ENCODE assay signal across 10 mouse cellular contexts in the genomic region with DNA sequence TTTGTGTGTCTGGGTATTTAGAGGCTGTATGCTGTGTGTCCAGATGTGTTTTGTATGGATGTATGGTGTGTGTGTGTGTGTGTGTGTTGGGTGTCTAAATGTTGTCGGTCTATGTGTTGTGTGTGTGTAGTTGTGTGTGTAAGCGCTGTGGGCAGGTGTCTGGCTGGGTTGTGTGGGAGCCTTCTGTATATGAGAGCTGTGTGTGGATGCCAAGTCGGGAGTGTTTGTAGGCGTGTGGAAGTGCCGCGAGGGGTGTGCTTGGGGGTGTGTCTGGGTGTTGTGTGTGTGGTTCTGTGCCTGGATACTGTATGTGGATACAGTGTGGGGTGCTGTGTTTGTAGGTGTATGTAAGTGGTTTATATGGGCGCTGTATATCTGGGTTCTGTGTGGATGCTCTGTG. TPM values are rescaled to one million over a fixed set of nuclear protein-coding genes. Genes with fewer than 3 reads are reported as not detected.
A peak's percentile ranks its signal among the peaks of the same experiment; 100 is the strongest.
DNase-seq lines count a peak whose midpoint lies in the region; ATAC-seq and TF ChIP-seq lines count a peak whose summit lies in the region.
"Had no signal": no experiment of that assay in that cellular context is flagged by ENCODE, and none has a peak within 500 bp of the region (broad histone marks: within the 10 kb centered on the region; RNA-seq: fewer than 3 reads in every experiment).

No protein-coding gene starts in this region.

- H3K27me3 ChIP-seq in kidney, embryonic 15.5 days = peaks cover 88% of the 10 kb centered on the region
- peaks cover 49% of the 10 kb centered on the region for H3K27me3 ChIP-seq in forebrain, embryonic 16.5 days (replicated peaks; ENCODE audit: control insufficient read depth, insufficient read depth, low read length)
- peaks cover 98% of the 10 kb centered on the region for H3K27me3 ChIP-seq in liver, embryonic 12.5 days (replicated peaks)
- H3K27me3 ChIP-seq in heart, adult 2 months (ENCODE audit: control insufficient read depth, insufficient read depth, low read length) = peaks cover 17% of the 10 kb centered on the region

- peak overlapping the region; percentile 65 for H3K4me2 ChIP-seq in kidney, embryonic 15.5 days
- H3K4me2 ChIP-seq in forebrain, embryonic 16.5 days (ENCODE audit: low read length) = peak overlapping the region; percentile 50
- H3K4me2 ChIP-seq in liver, embryonic 12.5 days = no peak overlapping the region

- H3K36me3 ChIP-seq in kidney, embryonic 15.5 days = no peaks in the 10 kb centered on the region
- H3K36me3 ChIP-seq in forebrain, embryonic 16.5 days (ENCODE audit: control insufficient read depth, insufficient read depth) = no peaks in the 10 kb centered on the region
- no peaks in the 10 kb centered on the region for H3K36me3 ChIP-seq in liver, embryonic 12.5 days
- H3K36me3 ChIP-seq in heart, adult 2 months (ENCODE audit: control insufficient read depth, insufficient read depth, low read length) = no peaks in the 10 kb centered on the region

- H3K4me1 ChIP-seq in kidney, embryonic 15.5 days = peaks cover 41% of the 10 kb centered on the region
- no peaks in the 10 kb centered on the region for H3K4me1 ChIP-seq in cortical plate, adult 2 months (ENCODE audit: control insufficient read depth, insufficient read depth, low read length)
- peaks cover 16% of the 10 kb centered on the region for H3K4me1 ChIP-seq in forebrain, embryonic 16.5 days (replicated peaks; ENCODE audit: control insufficient read depth, insufficient read depth, low read length)
- peaks cover 25% of the 10 kb centered on the region; the same call in 1 of the 2 replicates for H3K4me1 ChIP-seq in liver, embryonic 12.5 days
- no peaks in the 10 kb centered on the region for H3K4me1 ChIP-seq in heart, adult 2 months (ENCODE audit: control insufficient read depth, insufficient read depth, low read length)

- TF ChIP-seq POLR2A in cortical plate, adult 2 months (IDR thresholded peaks at IDR 0.05; ENCODE audit: extremely low read depth, insufficient read depth, low read length) = no peak
- TF ChIP-seq POLR2A in heart, adult 2 months (IDR thresholded peaks at IDR 0.05; ENCODE audit: insufficient read depth, low read depth, low read length) = no peak

- no peak for DNase-seq in kidney, postnatal 36 days
- no peak for DNase-seq in heart, adult 2 months
- no peak for DNase-seq in cerebellum, adult 8-10 months
- DNase-seq: thymus, adult 2 months had no signal

- peak overlapping the region; percentile 37 for H3K4me3 ChIP-seq in kidney, embryonic 15.5 days (replicated peaks)
- H3K4me3 ChIP-seq in cortical plate, adult 2 months (ENCODE audit: insufficient read depth, low read length) = peak overlapping the region; percentile 48
- H3K4me3 ChIP-seq in forebrain, embryonic 16.5 days (replicated peaks; ENCODE audit: low read length) = peak overlapping the region; percentile 30
- H3K4me3 ChIP-seq in liver, embryonic 12.5 days = peak overlapping the region; percentile 3; the same call in 1 of the 2 replicates
- no peak overlapping the region for H3K4me3 ChIP-seq in heart, adult 2 months

- TF ChIP-seq EP300 in heart, adult 2 months (IDR thresholded peaks at IDR 0.05; ENCODE audit: insufficient read depth, low read depth, low read length) = no peak

- H3K79me2 ChIP-seq in heart, adult 2 months (replicated peaks; ENCODE audit: control insufficient read depth, insufficient read depth, low read length) = no peaks in the 10 kb centered on the region

- 26% methylated on average over 7 of the region's 7 CpGs for WGBS in kidney, embryonic 15.5 days
- WGBS in forebrain, embryonic 16.5 days = 29% methylated on average over 7 of the region's 7 CpGs
- WGBS in liver, embryonic 12.5 days (ENCODE audit: insufficient replicate concordance) = 27% methylated on average over 7 of the region's 7 CpGs
- WGBS in heart, adult 2 months = 29% methylated on average over 7 of the region's 7 CpGs

- H3K27ac ChIP-seq in kidney, embryonic 15.5 days = no peak overlapping the region
- H3K27ac ChIP-seq in cortical plate, adult 2 months (ENCODE audit: insufficient read depth, low read length) = no peak overlapping the region
- H3K27ac ChIP-seq in forebrain, embryonic 16.5 days (ENCODE audit: low read length) = no peak overlapping the region
- no peak overlapping the region for H3K27ac ChIP-seq in liver, embryonic 12.5 days
- H3K27ac ChIP-seq in heart, adult 2 months = no peak overlapping the region

- H3K9me3 ChIP-seq in kidney, embryonic 15.5 days (replicated peaks) = no peaks in the 10 kb centered on the region
- no peaks in the 10 kb centered on the region for H3K9me3 ChIP-seq in forebrain, embryonic 16.5 days (ENCODE audit: control insufficient read depth, low read length)
- H3K9me3 ChIP-seq in liver, embryonic 12.5 days (replicated peaks) = no peaks in the 10 kb centered on the region

- H3K9ac ChIP-seq in kidney, embryonic 15.5 days = no peak overlapping the region
- H3K9ac ChIP-seq in forebrain, embryonic 16.5 days (replicated peaks; ENCODE audit: low read depth, low read length) = no peak overlapping the region
- H3K9ac ChIP-seq in liver, embryonic 12.5 days = no peak overlapping the region
- H3K9ac ChIP-seq in heart, adult 2 months (ENCODE audit: low read depth, low read length) = no peak overlapping the region

- intact Hi-C loops in heart, adult 2 months (cut with DNase I) = no loop called here

- no peak for ATAC-seq in kidney, embryonic 15.5 days (replicated peaks; ENCODE audit: low FRiP score)
- no peak for ATAC-seq in forebrain, embryonic 16.5 days
- 0 out of 2 replicates have a peak, but pooled peaks have one; percentile 5 for ATAC-seq in liver, embryonic 12.5 days
- no peak for ATAC-seq in megakaryocyte, adult 5-6 weeks (ENCODE audit: poor library complexity, severe bottlenecking)

- TF ChIP-seq CTCF in cortical plate, adult 2 months (IDR thresholded peaks at IDR 0.05; ENCODE audit: extremely low read depth, insufficient read depth, low read length) = no peak
- TF ChIP-seq CTCF in heart, adult 2 months (IDR thresholded peaks at IDR 0.05) = no peak

RNA-seq across cellular contexts. Expression of a gene that starts 1.1 kb away (rescaled TPM):
- 0.67 and 0.70 TPM in 2 replicates for polyA plus RNA-seq in kidney, embryonic 15.5 days (2015; fragmentation: Nextera tagmentation; extraction: Ambion mirVana)
- polyA plus RNA-seq in cortical plate, adult 2 months (2012; rRNA removed) = 36.3 and 40.3 TPM in 2 replicates
- polyA plus RNA-seq in forebrain, embryonic 16.5 days (2015; fragmentation: Nextera tagmentation; extraction: Ambion mirVana) = 2.2 and 4.5 TPM in 2 replicates
- polyA plus RNA-seq in liver, embryonic 12.5 days (2016; fragmentation: Nextera tagmentation; extraction: Ambion mirVana) = 0.06 and 0.10 TPM in 2 replicates
- total RNA-seq in megakaryocyte, adult 5-6 weeks (2015) = not detected in 2 replicates
- not detected in 2 replicates for total RNA-seq in megakaryocyte, adult 5-6 weeks (2017)
- under 1 TPM; 0.50 to 0.63 TPM for total RNA-seq in heart, adult 2 months (2021)
- 2.0 and 2.7 TPM in 2 replicates for polyA plus RNA-seq in heart, adult 2 months (2012; rRNA removed)
- total RNA-seq: CH12.LX had no signal

RNA-seq across cellular contexts. Expression of a gene that starts 9.1 kb away (rescaled TPM):
- 3.6 and 5.2 TPM in 2 replicates for polyA plus RNA-seq in kidney, embryonic 15.5 days (2015; fragmentation: Nextera tagmentation; extraction: Ambion mirVana)
- 7.9 and 9.4 TPM in 2 replicates for polyA plus RNA-seq in cortical plate, adult 2 months (2012; rRNA removed)
- 0.51 and 0.66 TPM in 2 replicates for polyA plus RNA-seq in forebrain, embryonic 16.5 days (2015; fragmentation: Nextera tagmentation; extraction: Ambion mirVana)
- 2.4 and 2.9 TPM in 2 replicates for polyA plus RNA-seq in liver, embryonic 12.5 days (2016; fragmentation: Nextera tagmentation; extraction: Ambion mirVana)
- 0.07 TPM in 1 of 2 replicates, not detected in the other for total RNA-seq in megakaryocyte, adult 5-6 weeks (2015)
- not detected in 2 replicates for total RNA-seq in megakaryocyte, adult 5-6 weeks (2017)
- total RNA-seq in heart, adult 2 months (2021) = 10 to 100 TPM; 71.9 to 84.5 TPM
- 80.9 and 85.2 TPM in 2 replicates for polyA plus RNA-seq in heart, adult 2 months (2012; rRNA removed)

RNA-seq across cellular contexts. Expression of a gene that starts 27.6 kb away (rescaled TPM):
- 8.4 and 10.5 TPM in 2 replicates for polyA plus RNA-seq in kidney, embryonic 15.5 days (2015; fragmentation: Nextera tagmentation; extraction: Ambion mirVana)
- 5.7 and 6.3 TPM in 2 replicates for polyA plus RNA-seq in cortical plate, adult 2 months (2012; rRNA removed)
- 2.2 and 3.2 TPM in 2 replicates for polyA plus RNA-seq in forebrain, embryonic 16.5 days (2015; fragmentation: Nextera tagmentation; extraction: Ambion mirVana)
- 61.4 and 61.6 TPM in 2 replicates for polyA plus RNA-seq in liver, embryonic 12.5 days (2016; fragmentation: Nextera tagmentation; extraction: Ambion mirVana)
- total RNA-seq in megakaryocyte, adult 5-6 weeks (2015) = 0.16 and 0.96 TPM in 2 replicates
- total RNA-seq in megakaryocyte, adult 5-6 weeks (2017) = 0.37 TPM in 1 of 2 replicates, not detected in the other
- total RNA-seq in heart, adult 2 months (2021) = 1 to 10 TPM; 2.8 to 3.6 TPM
- 2.9 and 4.1 TPM in 2 replicates for polyA plus RNA-seq in heart, adult 2 months (2012; rRNA removed)

RNA-seq across cellular contexts. Expression of a gene that starts 28.0 kb away (rescaled TPM):
- polyA plus RNA-seq in kidney, embryonic 15.5 days (2015; fragmentation: Nextera tagmentation; extraction: Ambion mirVana) = 5.8 and 9.1 TPM in 2 replicates
- polyA plus RNA-seq in cortical plate, adult 2 months (2012; rRNA removed) = 13.1 and 13.9 TPM in 2 replicates
- 3.1 and 3.9 TPM in 2 replicates for polyA plus RNA-seq in forebrain, embryonic 16.5 days (2015; fragmentation: Nextera tagmentation; extraction: Ambion mirVana)
- 6.9 and 7.2 TPM in 2 replicates for polyA plus RNA-seq in liver, embryonic 12.5 days (2016; fragmentation: Nextera tagmentation; extraction: Ambion mirVana)
- 0.32 and 0.83 TPM in 2 replicates for total RNA-seq in megakaryocyte, adult 5-6 weeks (2015)
- not detected in 2 replicates for total RNA-seq in megakaryocyte, adult 5-6 weeks (2017)
- total RNA-seq in heart, adult 2 months (2021) = 1 to 10 TPM; 1.4 to 1.8 TPM
- 4.5 and 4.9 TPM in 2 replicates for polyA plus RNA-seq in heart, adult 2 months (2012; rRNA removed)

RNA-seq across cellular contexts. Expression of a gene that starts 30.1 kb away (rescaled TPM):
- polyA plus RNA-seq in kidney, embryonic 15.5 days (2015; fragmentation: Nextera tagmentation; extraction: Ambion mirVana) = 7.1 and 8.4 TPM in 2 replicates
- polyA plus RNA-seq in cortical plate, adult 2 months (2012; rRNA removed) = 13.8 and 14.3 TPM in 2 replicates
- 16.3 TPM in 2 replicates for polyA plus RNA-seq in forebrain, embryonic 16.5 days (2015; fragmentation: Nextera tagmentation; extraction: Ambion mirVana)
- 2.1 TPM in 2 replicates for polyA plus RNA-seq in liver, embryonic 12.5 days (2016; fragmentation: Nextera tagmentation; extraction: Ambion mirVana)
- 2.4 and 2.6 TPM in 2 replicates for total RNA-seq in megakaryocyte, adult 5-6 weeks (2015)
- total RNA-seq in megakaryocyte, adult 5-6 weeks (2017) = 2.6 and 5.0 TPM in 2 replicates
- 1 to 10 TPM; 7.3 to 7.5 TPM for total RNA-seq in heart, adult 2 months (2021)
- 5.8 and 7.9 TPM in 2 replicates for polyA plus RNA-seq in heart, adult 2 months (2012; rRNA removed)
